Mouse (Mus musculus): Measurements from ENCODE around the gene Ebi3.

DNA sequence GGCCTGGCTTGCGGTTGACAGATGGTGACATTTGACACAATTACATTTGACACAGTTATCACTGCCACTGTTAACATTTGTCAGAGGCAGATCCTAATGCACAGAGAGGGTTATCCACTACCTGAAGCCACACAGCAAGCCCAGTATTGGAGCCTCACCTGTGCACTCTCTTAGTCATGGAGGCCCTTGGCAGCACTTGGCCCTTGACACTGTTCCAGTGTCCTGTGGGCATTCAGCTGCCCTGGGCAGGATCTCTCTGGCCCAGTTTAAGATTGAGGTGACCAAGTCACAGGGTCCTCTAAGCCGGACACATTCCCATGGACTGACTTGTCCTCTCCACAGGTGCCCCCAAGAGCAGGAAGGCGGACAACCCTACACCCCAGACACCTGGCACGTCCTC lies 14.7 kb downstream of the Ebi3 start:
- TF ChIP-seq CTCF (IDR thresholded peaks at IDR 0.05; ENCODE audit: low read depth, low read length), result no peak
- TF ChIP-seq GATA1 (IDR thresholded peaks at IDR 0.05; ENCODE audit: borderline replicate concordance, low read length), result no peak
- TF ChIP-seq TAL1 (conservative IDR thresholded peaks at IDR 0.05; ENCODE audit: low read depth, low read length), result no peak
